Mouse (Mus musculus) heart, embryonic 11.5 days (tissue): ENCODE measurements around the gene Arhgap45. TPM values are rescaled to one million over a fixed set of nuclear protein-coding genes. Genes with fewer than 3 reads are reported as not detected.
A peak's percentile ranks its signal among the peaks of the same experiment; 100 is the strongest.

Experiments
- ATAC-seq: fragments of 200-750 bp; cut with Nextera tagmentation; replicated peaks from 2 replicates; pipeline ENCODE4 v1.8.0; 2017; ENCODE audit warnings: moderate library complexity; ENCODE audit not compliant: insufficient number of reproducible peaks, low FRiP score, low TSS enrichment
- H3K27ac ChIP-seq: fragments of 300-500 bp; sonication (generic); 2 replicates; pipeline ENCODE4 v1.5.1; 2014; ENCODE audit warnings: mild to moderate bottlenecking, low read depth, low read length
- H3K27me3 ChIP-seq: fragments of 300-500 bp; sonication (generic); 2 replicates; pipeline ENCODE4 v1.6.1; 2014; ENCODE audit warnings: mild to moderate bottlenecking, low read length, mixed read lengths; ENCODE audit not compliant: control insufficient read depth, insufficient read depth
- H3K36me3 ChIP-seq: fragments of 300-500 bp; sonication (generic); 2 replicates; pipeline ENCODE4 v1.6.1; 2014; ENCODE audit warnings: mild to moderate bottlenecking, low read length, moderate library complexity, mixed read lengths; ENCODE audit not compliant: control insufficient read depth, insufficient read depth
- H3K4me1 ChIP-seq: fragments of 300-500 bp; sonication (generic); 2 replicates; pipeline ENCODE4 v1.6.1; 2014; ENCODE audit warnings: low read length; ENCODE audit not compliant: control insufficient read depth, insufficient read depth
- H3K4me2 ChIP-seq: fragments of 300-500 bp; sonication (generic); 2 replicates; pipeline ENCODE4 v1.6.1; 2014; ENCODE audit warnings: mild to moderate bottlenecking, moderate library complexity
- H3K4me3 ChIP-seq: fragments of 300-500 bp; sonication (generic); 2 replicates; pipeline ENCODE4 v1.5.1; 2014; ENCODE audit warnings: low read depth, low read length
- H3K9ac ChIP-seq: fragments of 300-500 bp; sonication (generic); 2 replicates; pipeline ENCODE4 v1.6.1; 2014; ENCODE audit warnings: mild to moderate bottlenecking, low read depth, low read length, moderate library complexity
- H3K9me3 ChIP-seq: fragments of 300-500 bp; sonication (generic); replicated peaks from 2 replicates; pipeline ENCODE4 v1.6.1; 2016; ENCODE audit warnings: low read length; ENCODE audit not compliant: control insufficient read depth
- WGBS: fragments of 180-500 bp; shearing (Covaris S2); extraction: QIAGEN DNeasy Blood & Tissue Kit; methylation state at CpG from one replicate; pipeline ENCODE4 v1.1.7; 2014; ENCODE audit not compliant: insufficient replicate concordance; 5-methylcytosine and 5-hydroxymethylcytosine counted together
- polyA plus RNA-seq: library from polyadenylated mRNA; unstranded; fragments of >200 nt; fragmentation: Nextera tagmentation; extraction: Ambion mirVana; gene quantifications from 2 replicates; pipeline ENCODE4 v1.2.1, GENCODE M21; 2014

Gene Arhgap45
- polyA plus RNA-seq: 6.2 and 7.5 TPM in 2 replicates

DNA sequence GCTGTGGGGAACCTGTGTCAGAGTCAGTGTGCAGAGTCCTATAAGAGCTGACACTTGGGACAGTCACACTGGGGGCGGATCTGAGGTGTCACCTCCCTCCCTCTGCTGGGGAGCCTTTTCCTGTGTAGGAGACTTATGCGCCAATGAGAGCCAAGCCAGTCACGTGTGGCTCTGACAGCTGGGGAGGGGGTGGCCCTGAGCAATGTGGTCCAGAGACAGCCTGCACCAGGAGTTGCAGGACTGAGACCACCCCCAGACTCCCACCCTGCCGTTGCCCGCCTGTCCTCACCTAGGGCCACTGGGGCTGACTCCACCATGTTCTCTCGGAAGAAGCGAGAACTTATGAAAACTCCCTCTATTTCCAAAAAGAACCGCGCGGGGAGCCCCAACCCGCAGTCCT is at the start of gene Arhgap45:
Gene Arhgap45, plus strand, starts transcription at position 143 of the 400 bp plus-strand sequence.
- Histone ChIP-seq H3K4me3 (no peak within 1 kb of the TSS), H3K9ac (peak within 1 kb of the TSS; percentile 39; the same call in 1 of the 2 replicates), H3K4me2 (peak within 1 kb of the TSS; percentile 1), H3K9me3 (no peaks in the 10 kb centered on the region), H3K27me3 (peaks cover 42% of the 10 kb centered on the region), H3K36me3 (peaks cover 2% of the 10 kb centered on the region; the same call in 1 of the 2 replicates), H3K4me1 (peaks cover 31% of the 10 kb centered on the region), H3K27ac (no peak within 1 kb of the TSS)
- no peak for ATAC-seq
- 57% methylated on average over 11 of the region's 11 CpGs for WGBS

DNA sequence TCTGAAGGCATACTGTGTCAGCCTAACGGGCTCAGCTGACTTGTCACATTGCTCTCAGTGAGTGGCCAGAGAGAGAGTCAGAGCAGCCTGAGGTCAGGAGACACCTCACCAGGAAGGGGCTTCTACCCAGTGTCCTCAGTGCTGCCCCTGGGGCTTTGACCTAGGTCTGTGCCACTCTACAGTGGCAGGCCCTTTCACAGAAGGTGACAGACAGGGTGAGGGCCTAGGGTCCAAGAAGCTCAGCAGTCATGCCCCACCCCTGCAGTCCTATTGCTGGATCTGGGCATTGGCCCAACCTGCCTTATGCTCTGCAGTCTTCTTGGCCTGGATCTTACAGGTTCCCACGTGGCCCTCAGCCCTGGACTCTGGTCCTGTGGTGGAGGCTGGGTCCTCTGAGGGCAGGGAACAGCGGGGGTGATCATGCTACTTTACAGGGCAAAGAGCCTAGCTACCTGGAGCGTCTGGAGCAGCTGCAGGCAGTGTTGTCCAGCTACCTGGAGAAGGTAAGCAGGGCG is 49.5 kb upstream of the Arhgap45 start:
- ATAC-seq: no peak
- peaks cover 8% of the 10 kb centered on the region for H3K4me1 ChIP-seq
- H3K4me3 ChIP-seq: no peak overlapping the region
- H3K4me2 ChIP-seq: no peak overlapping the region
- H3K27me3 ChIP-seq: peaks cover 29% of the 10 kb centered on the region
- no peak overlapping the region for H3K27ac ChIP-seq
- no peaks in the 10 kb centered on the region for H3K9me3 ChIP-seq
- WGBS: 87% methylated on average over 5 of the region's 5 CpGs
- peaks cover 32% of the 10 kb centered on the region for H3K36me3 ChIP-seq
- H3K9ac ChIP-seq: no peak overlapping the region

DNA sequence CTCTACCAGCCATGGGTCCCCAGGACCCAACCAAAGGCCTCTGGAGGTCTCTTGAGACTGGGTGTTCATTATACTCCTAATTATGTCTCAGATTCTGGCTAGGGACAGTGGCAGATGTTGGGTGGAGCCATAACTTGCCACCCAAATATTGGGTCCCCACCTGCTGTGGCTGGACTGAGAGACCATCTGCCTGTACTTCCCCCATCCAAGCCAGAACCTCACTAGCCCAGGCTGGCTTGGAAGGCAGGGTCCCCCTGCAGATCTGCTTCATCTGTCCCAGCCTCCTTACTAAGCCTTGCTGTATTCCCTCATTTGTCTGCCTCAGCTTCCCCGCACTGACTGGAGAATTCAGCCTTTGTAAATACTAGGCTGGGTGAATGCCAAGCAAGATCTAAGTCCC is 48.3 kb upstream of the Arhgap45 start:
- 94% methylated on average over 1 of the region's 1 CpGs for WGBS

DNA sequence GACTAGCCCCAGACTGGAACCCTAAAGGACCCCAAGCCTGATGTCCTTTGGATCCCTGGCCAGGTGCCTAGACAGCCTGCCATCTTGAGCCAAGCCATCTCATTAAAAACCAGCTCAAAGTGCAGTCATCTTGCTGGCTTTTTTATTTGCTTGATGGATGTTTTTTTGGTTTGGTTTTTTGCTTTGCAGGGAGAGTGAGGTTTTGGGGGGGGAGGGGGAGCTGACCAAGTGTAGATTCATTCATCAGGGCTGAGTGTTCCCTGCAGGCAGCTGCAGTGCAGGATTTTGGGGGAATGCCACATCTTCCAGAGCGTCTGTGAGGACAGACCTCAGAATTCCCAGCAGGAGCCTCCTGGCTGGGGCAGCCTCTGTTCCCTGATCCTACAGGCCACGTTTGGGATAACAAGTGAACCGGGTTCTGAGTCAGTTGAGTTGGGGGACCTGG is 47.3 kb upstream of the Arhgap45 start:
- no peak overlapping the region for H3K9ac ChIP-seq
- H3K4me3 ChIP-seq: no peak overlapping the region
- no peak overlapping the region for H3K27ac ChIP-seq
- peaks cover 8% of the 10 kb centered on the region for H3K4me1 ChIP-seq
- H3K9me3 ChIP-seq: no peaks in the 10 kb centered on the region
- ATAC-seq: no peak
- H3K4me2 ChIP-seq: no peak overlapping the region
- peaks cover 39% of the 10 kb centered on the region for H3K27me3 ChIP-seq
- H3K36me3 ChIP-seq: peaks cover 29% of the 10 kb centered on the region
- 14% methylated on average over 3 of the region's 3 CpGs for WGBS

More for the DNA sequence above, 48.3 kb upstream of the Arhgap45 start:
- no peak overlapping the region for H3K4me3 ChIP-seq
- peaks cover 8% of the 10 kb centered on the region for H3K4me1 ChIP-seq
- peaks cover 36% of the 10 kb centered on the region for H3K27me3 ChIP-seq
- ATAC-seq: no peak
- H3K4me2 ChIP-seq: no peak overlapping the region
- H3K36me3 ChIP-seq: peaks cover 29% of the 10 kb centered on the region
- no peak overlapping the region for H3K27ac ChIP-seq
- no peak overlapping the region; the same call in 1 of the 2 replicates for H3K9ac ChIP-seq
- no peaks in the 10 kb centered on the region for H3K9me3 ChIP-seq

DNA sequence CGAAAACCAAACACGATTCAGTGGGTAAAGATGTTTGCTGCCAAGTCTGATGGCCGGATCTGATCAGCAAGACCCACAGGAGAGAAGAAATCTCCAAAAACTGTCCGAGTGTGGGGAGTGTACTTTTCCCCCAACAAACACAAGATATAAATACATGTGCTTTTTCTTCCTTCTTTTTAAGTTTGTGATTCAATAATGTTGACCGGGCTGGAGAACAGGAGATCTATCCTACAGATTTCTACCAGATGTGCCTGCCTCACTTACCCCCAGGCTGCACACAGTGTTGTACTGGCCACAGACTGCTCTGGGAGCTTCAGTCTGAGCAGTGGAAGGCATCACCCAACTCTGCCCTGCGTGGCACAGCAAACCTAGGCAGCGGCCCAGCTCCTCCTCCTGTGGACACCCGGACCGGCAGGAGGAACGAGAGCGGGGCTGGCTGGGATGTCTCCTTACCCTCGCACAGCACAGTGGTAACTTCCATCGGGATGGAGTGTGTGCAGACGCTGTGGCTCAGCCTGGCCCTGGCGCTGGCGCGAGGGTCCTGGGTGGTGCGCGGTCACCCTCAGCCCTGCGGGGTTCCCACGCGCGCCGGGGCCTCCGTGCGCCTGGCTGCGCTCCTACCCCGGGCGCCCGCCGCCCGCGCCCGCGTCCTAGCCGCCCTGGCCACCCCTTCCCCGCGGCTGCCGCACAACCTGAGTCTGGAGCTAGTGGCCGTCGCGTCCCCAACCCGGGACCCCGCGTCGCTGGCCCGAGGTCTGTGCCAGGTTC is 45.9 kb upstream of the Arhgap45 start, which contains the start of gene Grin3b:
Gene Grin3b, plus strand, starts transcription at position 301 of the 768 bp plus-strand sequence.
- Histone ChIP-seq H3K27ac (no peak within 1 kb of the TSS), H3K27me3 (peaks cover 39% of the 10 kb centered on the region), H3K4me1 (peaks cover 8% of the 10 kb centered on the region), H3K9me3 (no peaks in the 10 kb centered on the region), H3K4me3 (peak within 1 kb of the TSS; percentile 46), H3K36me3 (peaks cover 31% of the 10 kb centered on the region), H3K4me2 (peak within 1 kb of the TSS; percentile 93), H3K9ac (peak within 1 kb of the TSS; percentile 63)
- no peak for ATAC-seq
- 8% methylated on average over 41 of the region's 47 CpGs for WGBS

DNA sequence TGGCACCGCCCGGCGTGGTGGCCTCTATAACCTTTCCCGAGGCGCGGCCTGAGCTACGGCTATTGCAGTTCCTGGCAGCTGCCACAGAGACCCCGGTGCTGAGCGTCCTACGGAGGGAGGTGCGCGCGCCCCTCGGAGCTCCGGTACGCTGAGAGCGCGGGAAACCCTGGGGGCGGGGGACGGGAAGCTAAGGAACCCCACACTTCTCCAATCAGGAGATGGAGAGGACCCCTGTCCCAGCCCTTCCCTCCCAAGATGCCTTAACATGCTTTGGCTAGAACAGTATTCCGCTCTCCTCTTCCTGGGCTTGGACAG is 45.3 kb upstream of the Arhgap45 start:
- peaks cover 8% of the 10 kb centered on the region for H3K4me1 ChIP-seq
- peak overlapping the region; percentile 93 for H3K4me2 ChIP-seq
- ATAC-seq: no peak
- WGBS: 5% methylated on average over 21 of the region's 21 CpGs
- no peak overlapping the region for H3K27ac ChIP-seq
- H3K9ac ChIP-seq: peak overlapping the region; percentile 63
- no peaks in the 10 kb centered on the region for H3K9me3 ChIP-seq
- H3K4me3 ChIP-seq: peak overlapping the region; percentile 46
- peaks cover 39% of the 10 kb centered on the region for H3K27me3 ChIP-seq
- peaks cover 31% of the 10 kb centered on the region for H3K36me3 ChIP-seq

DNA sequence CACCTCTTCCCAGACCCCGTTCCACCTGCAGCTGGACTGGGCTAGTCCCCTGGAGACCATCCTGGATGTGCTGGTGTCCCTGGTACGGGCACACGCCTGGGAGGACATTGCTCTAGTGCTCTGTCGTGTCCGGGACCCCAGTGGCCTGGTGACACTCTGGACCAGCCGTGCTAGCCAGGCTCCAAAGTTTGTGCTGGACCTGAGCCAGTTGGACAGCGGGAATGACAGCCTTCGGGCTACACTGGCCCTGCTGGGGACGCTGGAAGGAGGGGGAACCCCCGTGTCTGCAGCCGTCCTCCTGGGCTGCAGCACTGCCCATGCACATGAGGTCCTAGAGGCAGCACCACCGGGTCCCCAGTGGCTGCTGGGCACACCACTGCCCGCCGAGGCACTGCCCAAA is 43.6 kb upstream of the Arhgap45 start:
- no peak overlapping the region for H3K4me3 ChIP-seq
- H3K27ac ChIP-seq: no peak overlapping the region
- H3K9me3 ChIP-seq: no peaks in the 10 kb centered on the region
- no peak overlapping the region for H3K9ac ChIP-seq
- H3K4me1 ChIP-seq: peaks cover 8% of the 10 kb centered on the region
- peaks cover 31% of the 10 kb centered on the region for H3K36me3 ChIP-seq
- H3K4me2 ChIP-seq: peak overlapping the region; percentile 9; the same call in 1 of the 2 replicates
- 49% methylated on average over 14 of the region's 14 CpGs for WGBS
- peaks cover 39% of the 10 kb centered on the region for H3K27me3 ChIP-seq
- ATAC-seq: no peak

DNA sequence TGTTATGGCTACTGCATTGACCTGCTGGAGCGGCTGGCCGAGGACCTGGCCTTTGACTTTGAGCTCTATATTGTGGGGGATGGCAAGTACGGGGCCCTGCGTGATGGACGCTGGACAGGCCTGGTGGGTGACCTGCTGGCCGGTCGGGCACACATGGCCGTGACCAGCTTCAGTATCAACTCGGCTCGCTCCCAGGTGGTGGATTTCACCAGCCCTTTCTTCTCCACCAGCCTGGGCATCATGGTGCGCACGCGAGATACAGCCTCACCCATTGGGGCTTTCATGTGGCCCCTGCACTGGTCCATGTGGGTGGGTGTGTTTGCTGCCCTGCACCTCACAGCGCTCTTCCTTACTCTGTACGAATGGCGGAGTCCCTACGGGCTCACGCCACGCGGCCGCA is 42.4 kb upstream of the Arhgap45 start:
- ATAC-seq: no peak
- Histone ChIP-seq H3K4me2 (no peak overlapping the region), H3K27ac (no peak overlapping the region), H3K4me1 (peaks cover 8% of the 10 kb centered on the region), H3K9ac (no peak overlapping the region), H3K27me3 (peaks cover 36% of the 10 kb centered on the region), H3K4me3 (no peak overlapping the region), H3K9me3 (no peaks in the 10 kb centered on the region), H3K36me3 (peaks cover 39% of the 10 kb centered on the region)
- 87% methylated on average over 21 of the region's 21 CpGs for WGBS
